Mouse (Mus musculus): ENCODE data around the gene Pla2g4e.

Gene Pla2g4e

GRCm38 (mm10) chr2:120153586-120154360 lies 91.4 kb downstream of the Pla2g4e start:
- DNase-seq (ENCODE audit: low spot score), result no peak

- no peak for DNase-seq (ENCODE audit: low spot score)
These were observed 94.6 kb downstream of the Pla2g4e start for GRCm38 (mm10) chr2:120150571-120150970.

GRCm38 (mm10) chr2:120149634-120150033 lies 95.5 kb downstream of the Pla2g4e start:
- no peak for DNase-seq (ENCODE audit: low spot score)

GRCm38 (mm10) chr2:120147999-120148398 lies 97.1 kb downstream of the Pla2g4e start:
- DNase-seq (ENCODE audit: low spot score), result no peak

- no peak for DNase-seq (ENCODE audit: low spot score)
These were observed 97.8 kb downstream of the Pla2g4e start for GRCm38 (mm10) chr2:120147364-120147763.

GRCm38 (mm10) chr2:120146543-120146942 lies 98.6 kb downstream of the Pla2g4e start:
- no peak for DNase-seq (ENCODE audit: low spot score)

GRCm38 (mm10) chr2:120144390-120144789 lies 100.7 kb downstream of the Pla2g4e start:
- no peak for DNase-seq (ENCODE audit: low spot score)

GRCm38 (mm10) chr2:120142336-120142735 lies 102.8 kb downstream of the Pla2g4e start:
- no peak for DNase-seq (ENCODE audit: low spot score)

GRCm38 (mm10) chr2:120141671-120142070 lies 103.5 kb downstream of the Pla2g4e start:
- no peak for DNase-seq (ENCODE audit: low spot score)

- no peak for DNase-seq (ENCODE audit: low spot score)
These were observed 104.8 kb downstream of the Pla2g4e start for GRCm38 (mm10) chr2:120140326-120140725.

- no peak for DNase-seq (ENCODE audit: low spot score)
These were observed 106.0 kb downstream of the Pla2g4e start for GRCm38 (mm10) chr2:120139091-120139490.

GRCm38 (mm10) chr2:120137281-120137680 lies 107.9 kb downstream of the Pla2g4e start:
- no peak for DNase-seq (ENCODE audit: low spot score)

GRCm38 (mm10) chr2:120134453-120135075 lies 110.6 kb downstream of the Pla2g4e start:
- DNase-seq (ENCODE audit: low spot score), result no peak

- no peak for DNase-seq (ENCODE audit: low spot score)
These were observed 113.3 kb downstream of the Pla2g4e start for GRCm38 (mm10) chr2:120131881-120132280.

- no peak for DNase-seq (ENCODE audit: low spot score)
These were observed 115.8 kb downstream of the Pla2g4e start for GRCm38 (mm10) chr2:120129252-120129908.

- no peak for DNase-seq (ENCODE audit: low spot score)
These were observed 116.5 kb downstream of the Pla2g4e start for GRCm38 (mm10) chr2:120128611-120129051.

GRCm38 (mm10) chr2:120128011-120128410 lies 117.1 kb downstream of the Pla2g4e start:
- no peak for DNase-seq (ENCODE audit: low spot score)

GRCm38 (mm10) chr2:120126901-120127300 lies 118.2 kb downstream of the Pla2g4e start:
- DNase-seq (ENCODE audit: low spot score), result no peak

GRCm38 (mm10) chr2:120126408-120126807 lies 118.7 kb downstream of the Pla2g4e start:
- no peak for DNase-seq (ENCODE audit: low spot score)

- DNase-seq (ENCODE audit: low spot score), result no peak
These were observed 119.7 kb downstream of the Pla2g4e start for GRCm38 (mm10) chr2:120125461-120125860.

- no peak for DNase-seq (ENCODE audit: low spot score)
These were observed 120.2 kb downstream of the Pla2g4e start for GRCm38 (mm10) chr2:120124946-120125345.

- no peak for DNase-seq (ENCODE audit: low spot score)
These were observed 121.0 kb downstream of the Pla2g4e start for GRCm38 (mm10) chr2:120124096-120124495.

GRCm38 (mm10) chr2:120122983-120123382 lies 122.2 kb downstream of the Pla2g4e start:
- DNase-seq (ENCODE audit: low spot score), result no peak

All from urinary bladder, postnatal 25 days (tissue).